Comparison of ENCODE assay signal across 7 mouse cellular contexts in genomic region chr5:100166591-100167491, GRCm38 (mm10). TPM values are rescaled to one million over a fixed set of nuclear protein-coding genes. Genes with fewer than 3 reads are reported as not detected.
DNase-seq lines count a peak whose midpoint lies in the region; ATAC-seq and TF ChIP-seq lines count a peak whose summit lies in the region.

No protein-coding gene starts in this region.

- H3K4me3 ChIP-seq in CH12.LX (replicated peaks in 1 of 3; ENCODE audit: low read depth in 2 of 3, low read length in 2 of 3, poor library complexity in 1 of 3), result no peak overlapping the region
- H3K4me3 ChIP-seq in cortical plate, adult 2 months (ENCODE audit: insufficient read depth, low read length), result no peak overlapping the region
- H3K4me3 ChIP-seq in limb, embryonic 12.5 days (replicated peaks), result no peak overlapping the region

- H3K9ac ChIP-seq in CH12.LX (ENCODE audit: insufficient read depth, low read depth), result no peak overlapping the region
- H3K9ac ChIP-seq in limb, embryonic 12.5 days (replicated peaks), result no peak overlapping the region

- no peaks in the 10 kb centered on the region for H3K79me2 ChIP-seq in CH12.LX (replicated peaks; ENCODE audit: control insufficient read depth, extremely low read depth, insufficient read depth, poor library complexity, severe bottlenecking)

- TF ChIP-seq CTCF in CH12.LX (conservative IDR thresholded peaks at IDR 0.05 in 1 of 2, IDR thresholded peaks at IDR 0.05 in 1 of 2; ENCODE audit: low read depth in 2 of 2, low read length in 2 of 2), result peak; percentile 69 to 73
- peak; percentile 46 for TF ChIP-seq CTCF in cortical plate, adult 2 months (IDR thresholded peaks at IDR 0.05; ENCODE audit: extremely low read depth, insufficient read depth, low read length)

- peaks cover 0 to 13% of the 10 kb centered on the region in 2 experiments; a peak in 1 of 4 replicates for H3K4me1 ChIP-seq in CH12.LX (ENCODE audit: control insufficient read depth in 1 of 2, insufficient read depth in 2 of 2)
- H3K4me1 ChIP-seq in cortical plate, adult 2 months (ENCODE audit: control insufficient read depth, insufficient read depth, low read length), result no peaks in the 10 kb centered on the region
- H3K4me1 ChIP-seq in limb, embryonic 12.5 days (replicated peaks), result 0 out of 2 replicates have a peak, but pooled peaks cover 4% of the 10 kb centered on the region

- peak; percentile 56; the same call in 1 of the 2 replicates for ATAC-seq in limb, embryonic 12.5 days (ENCODE audit: insufficient number of reproducible peaks, insufficient read depth, low FRiP score, low TSS enrichment, low read depth)

- no peak for TF ChIP-seq POLR2A in CH12.LX (IDR thresholded peaks at IDR 0.05; ENCODE audit: low read depth, low read length)
- TF ChIP-seq POLR2A in cortical plate, adult 2 months (IDR thresholded peaks at IDR 0.05; ENCODE audit: extremely low read depth, insufficient read depth, low read length), result no peak

- peak; percentile 44 for TF ChIP-seq RAD21 in CH12.LX (IDR thresholded peaks at IDR 0.05; ENCODE audit: low read depth, low read length)

- no peaks in the 10 kb centered on the region for H3K36me3 ChIP-seq in CH12.LX (replicated peaks in 1 of 2; ENCODE audit: control insufficient read depth in 1 of 2, insufficient read depth in 1 of 2, low read length in 1 of 2)
- H3K36me3 ChIP-seq in limb, embryonic 12.5 days, result no peaks in the 10 kb centered on the region

- no peaks in the 10 kb centered on the region for H3K9me3 ChIP-seq in CH12.LX (replicated peaks; ENCODE audit: low read length)
- H3K9me3 ChIP-seq in limb, embryonic 12.5 days, result no peaks in the 10 kb centered on the region

- DNase-seq in kidney, adult 18-20 months, result peak; percentile 48
- DNase-seq in kidney, adult 11 months, result no peak
- DNase-seq in CH12.LX (ENCODE audit: extremely low read depth) (peak; percentile 34), R1 (ENCODE audit: low read depth, low spot score) (peak; percentile 41)
- DNase-seq in ovary, postnatal 36 days (ENCODE audit: low spot score), result peak; percentile 26

- dilution Hi-C loops in CH12.LX (cut with MboI; ENCODE audit: extremely low pct_ligation_motif_present, extremely low pct_unique_long_range_greater_than_20kb, low sequenced_read_pairs), result no loop called here

- whole genome bisulfite sequencing in limb, embryonic 12.5 days, result 39% methylated on average over 14 of the region's 14 CpGs

- no peaks in the 10 kb centered on the region for H3K27me3 ChIP-seq in CH12.LX (replicated peaks)
- H3K27me3 ChIP-seq in limb, embryonic 12.5 days, result peaks cover 2% of the 10 kb centered on the region; the same call in 1 of the 2 replicates

- in situ Hi-C loops in CH12.LX (cut with MboI; ENCODE audit: low pct_ligation_motif_present, low pct_unique_long_range_greater_than_20kb, low sequenced_read_pairs), result no loop called here

- no peak for TF ChIP-seq EP300 in CH12.LX (IDR thresholded peaks at IDR 0.05; ENCODE audit: low read length)

- no peak overlapping the region for H3K27ac ChIP-seq in CH12.LX (ENCODE audit: insufficient read depth, low read depth)
- no peak overlapping the region for H3K27ac ChIP-seq in cortical plate, adult 2 months (ENCODE audit: insufficient read depth, low read length)
- H3K27ac ChIP-seq in limb, embryonic 12.5 days, result no peak overlapping the region

- no peak overlapping the region for H3K4me2 ChIP-seq in CH12.LX (ENCODE audit: insufficient read depth, low read depth, poor library complexity, severe bottlenecking)
- H3K4me2 ChIP-seq in limb, embryonic 12.5 days, result no peak overlapping the region

TF ChIP-seq in CH12.LX, 34 proteins besides CTCF, POLR2A, EP300 and RAD21:
- peak; percentile 78 for TF ChIP-seq SMC3 (IDR thresholded peaks at IDR 0.05; ENCODE audit: low read depth, low read length)
- no peak for TF ChIP-seq TCF12 (IDR thresholded peaks at IDR 0.05; ENCODE audit: low read depth, low read length)

RNA-seq across cellular contexts. Expression of gene Tmem150c, which starts 7.2 kb away (rescaled TPM):
- not detected in 2 replicates for total RNA-seq in CH12.LX (2012; rRNA removed)
- not detected in 2 replicates for total RNA-seq in CH12.LX (2014; rRNA removed)
- not detected in 2 replicates for polyA plus RNA-seq in CH12.LX (2012; ENCODE audit: insufficient read length, low read depth)
- polyA plus RNA-seq in cortical plate, adult 2 months (2012; rRNA removed), result 18.0 and 20.7 TPM in 2 replicates
- polyA plus RNA-seq in limb, embryonic 12.5 days (2016; fragmentation: Nextera tagmentation; extraction: Ambion mirVana), result 2.4 and 2.9 TPM in 2 replicates
